Mouse (Mus musculus) C2C12 (cell line): ENCODE measurements around the gene Mamdc2. TPM values are rescaled to one million over a fixed set of nuclear protein-coding genes. Genes with fewer than 3 reads are reported as not detected.

Experiments used
- H3K27me3 ChIP-seq: one replicate; pipeline ENCODE4 v1.6.1; 2011; ENCODE audit not compliant: control insufficient read depth, insufficient read depth, insufficient read length
- H3K36me3 ChIP-seq: one replicate; pipeline ENCODE4 v1.6.1; 2011; ENCODE audit not compliant: control insufficient read depth, insufficient read depth
- H3K4me3 ChIP-seq: one replicate; pipeline ENCODE4 v1.5.1; 2011; ENCODE audit warnings: mild to moderate bottlenecking, control low read depth; ENCODE audit not compliant: poor library complexity, insufficient read depth, severe bottlenecking
- H3K79me2 ChIP-seq: one replicate; pipeline ENCODE4 v1.6.1; 2011; ENCODE audit not compliant: control insufficient read depth, insufficient read depth
- H3K79me3 ChIP-seq: one replicate; pipeline ENCODE4 v1.6.1; 2011; ENCODE audit warnings: low read depth, control low read depth
- H3ac ChIP-seq: one replicate; pipeline ENCODE3; 2011; ENCODE audit warnings: low read depth; ENCODE audit not compliant: control insufficient read depth, insufficient read length
- CEBPB ChIP-seq: IDR thresholded peaks from one replicate; pipeline ENCODE4 v1.6.1; 2011; ENCODE audit warnings: low read depth, mild to moderate bottlenecking, control low read depth, moderate library complexity
- CTCF ChIP-seq: IDR thresholded peaks from one replicate; pipeline ENCODE4 v1.5.1; 2011; ENCODE audit not compliant: control insufficient read depth, insufficient read depth, insufficient read length
- FOSL1 ChIP-seq: IDR thresholded peaks from one replicate; pipeline ENCODE4 v1.8.0; 2011; ENCODE audit warnings: mild to moderate bottlenecking, low read length; ENCODE audit not compliant: poor library complexity, insufficient read depth, severe bottlenecking
- MAX ChIP-seq: IDR thresholded peaks from one replicate; pipeline ENCODE4 v1.6.1; 2011; ENCODE audit warnings: mild to moderate bottlenecking, control low read depth
- MYOD1 ChIP-seq: IDR thresholded peaks from one replicate; pipeline ENCODE4 v1.6.1; 2011; ENCODE audit warnings: low read depth; ENCODE audit not compliant: control insufficient read depth, insufficient read length
- MYOG ChIP-seq: IDR thresholded peaks from one replicate; pipeline ENCODE4 v1.6.1; 2011; ENCODE audit not compliant: control insufficient read depth, insufficient read length; ENCODE audit errors: extremely low read depth
- USF1 ChIP-seq: IDR thresholded peaks from one replicate; pipeline ENCODE4 v1.6.1; 2011; ENCODE audit warnings: low read depth, mild to moderate bottlenecking, control low read depth, moderate library complexity
- polyA plus RNA-seq: library from polyadenylated mRNA; unstranded; fragments of >200 nt; fragmentation: generic; extraction: Trizol; gene quantifications from one replicate; pipeline ENCODE4 v1.2.1, GENCODE M21; 2012; ENCODE audit warnings: missing spikeins

Mamdc2 gene
- polyA plus RNA-seq, 1 experiment = 0.77 TPM

GRCm38 (mm10) chr19:23323107-23323506 lies 125.1 kb downstream of the Mamdc2 start:
- no peak overlapping the region for H3K4me3 ChIP-seq

GRCm38 (mm10) chr19:23317989-23318358 lies 130.3 kb downstream of the Mamdc2 start:
- no peak for TF ChIP-seq USF1
- TF ChIP-seq FOSL1 = no peak
- no peak for TF ChIP-seq CEBPB
- no peak for TF ChIP-seq MYOG
- no peak for TF ChIP-seq CTCF
- TF ChIP-seq MAX = no peak
- no peak for TF ChIP-seq MYOD1
- H3K79me2 ChIP-seq = no peaks in the 10 kb centered on the region

More at GRCm38 (mm10) chr19:23323107-23323506, 125.1 kb downstream of the Mamdc2 start:
- Histone ChIP-seq H3K27me3 (no peaks in the 10 kb centered on the region), H3K79me2 (no peaks in the 10 kb centered on the region), H3ac (no peak overlapping the region), H3K79me3 (no peaks in the 10 kb centered on the region), H3K36me3 (no peaks in the 10 kb centered on the region)
- TF ChIP-seq MYOD1 (no peak), FOSL1 (no peak), CEBPB (no peak), USF1 (no peak), MYOG (no peak), MAX (no peak), CTCF (no peak)

GRCm38 (mm10) chr19:23317295-23317988 lies 130.8 kb downstream of the Mamdc2 start:
- H3K4me3 ChIP-seq = no peak overlapping the region
- no peaks in the 10 kb centered on the region for H3K79me3 ChIP-seq
- no peak overlapping the region for H3ac ChIP-seq
- no peaks in the 10 kb centered on the region for H3K36me3 ChIP-seq
- H3K27me3 ChIP-seq = no peaks in the 10 kb centered on the region
- TF ChIP-seq MYOG (no peak), USF1 (no peak), FOSL1 (no peak), MAX (no peak), CTCF (no peak), MYOD1 (no peak), CEBPB (no peak)
- H3K79me2 ChIP-seq = no peaks in the 10 kb centered on the region

More at GRCm38 (mm10) chr19:23317989-23318358, 130.3 kb downstream of the Mamdc2 start:
- H3K79me3 ChIP-seq = no peaks in the 10 kb centered on the region
- no peaks in the 10 kb centered on the region for H3K27me3 ChIP-seq
- no peak overlapping the region for H3K4me3 ChIP-seq
- no peaks in the 10 kb centered on the region for H3K36me3 ChIP-seq
- no peak overlapping the region for H3ac ChIP-seq

GRCm38 (mm10) chr19:23316851-23317250 lies 131.4 kb downstream of the Mamdc2 start:
- no peak for TF ChIP-seq FOSL1
- TF ChIP-seq USF1 = no peak
- no peak for TF ChIP-seq MYOD1
- no peak for TF ChIP-seq MAX
- H3K4me3 ChIP-seq = no peak overlapping the region
- H3K79me3 ChIP-seq = no peaks in the 10 kb centered on the region
- H3K27me3 ChIP-seq = no peaks in the 10 kb centered on the region
- no peaks in the 10 kb centered on the region for H3K79me2 ChIP-seq
- no peak overlapping the region for H3ac ChIP-seq
- H3K36me3 ChIP-seq = no peaks in the 10 kb centered on the region

GRCm38 (mm10) chr19:23309979-23310378 lies 138.3 kb downstream of the Mamdc2 start:
- Histone ChIP-seq H3K27me3 (no peaks in the 10 kb centered on the region), H3K79me3 (no peaks in the 10 kb centered on the region), H3K36me3 (no peaks in the 10 kb centered on the region), H3ac (no peak overlapping the region), H3K4me3 (no peak overlapping the region), H3K79me2 (no peaks in the 10 kb centered on the region)
- no peak for TF ChIP-seq MYOG
- TF ChIP-seq MYOD1 = no peak
- TF ChIP-seq FOSL1 = no peak
- TF ChIP-seq CEBPB = no peak
- TF ChIP-seq USF1 = no peak
- TF ChIP-seq CTCF = no peak
- TF ChIP-seq MAX = no peak

GRCm38 (mm10) chr19:23306671-23307070 lies 141.6 kb downstream of the Mamdc2 start:
- H3K79me3 ChIP-seq = no peaks in the 10 kb centered on the region
- TF ChIP-seq USF1 = no peak
- no peak for TF ChIP-seq MYOD1
- no peak for TF ChIP-seq MAX
- no peak for TF ChIP-seq CEBPB
- no peak for TF ChIP-seq CTCF
- no peak for TF ChIP-seq MYOG
- no peak for TF ChIP-seq FOSL1
- no peaks in the 10 kb centered on the region for H3K36me3 ChIP-seq
- H3K79me2 ChIP-seq = no peaks in the 10 kb centered on the region
- no peak overlapping the region for H3K4me3 ChIP-seq
- no peaks in the 10 kb centered on the region for H3K27me3 ChIP-seq
- H3ac ChIP-seq = no peak overlapping the region
